Mouse (Mus musculus) spleen, postnatal 10 days (tissue): ENCODE results near the gene Chrm1.
"Not testable (repeated sequence)": the region's sequence is repeated elsewhere in the genome, so short reads cannot be mapped to it uniquely, and the experiment has no call there.

Experiments
- DNase-seq, 2 experiments: peaks; one replicate each; pipeline ENCODE4 v3.0.0; 2021 to 2022; ENCODE audit warnings: low spot score in 2 of 2

Gene Chrm1

GRCm38 (mm10) chr19:8716767-8717475, 53.3 kb downstream of the Chrm1 start:
- no peak for DNase-seq

- DNase-seq, result peak; percentile 79 to 87
These were observed 54.8 kb downstream of the Chrm1 start for GRCm38 (mm10) chr19:8718357-8718756.

- peak in 1 of 2 experiments; percentile 40 for DNase-seq
These were observed 55.4 kb downstream of the Chrm1 start for GRCm38 (mm10) chr19:8719037-8719436.

- no peak for DNase-seq
These were observed 57.8 kb downstream of the Chrm1 start for GRCm38 (mm10) chr19:8721378-8721777.

- DNase-seq, result no peak
These were observed 58.4 kb downstream of the Chrm1 start for GRCm38 (mm10) chr19:8722021-8722420.

- no peak for DNase-seq
These were observed 58.9 kb downstream of the Chrm1 start for GRCm38 (mm10) chr19:8722559-8722906.

- peak; percentile 88 to 96 for DNase-seq
These were observed 59.5 kb downstream of the Chrm1 start, which contains the start of gene Slc3a2 for GRCm38 (mm10) chr19:8722907-8723573. Gene Slc3a2 (minus strand): TSS chr19:8723369.

- peak in 1 of 2 experiments; percentile 30 for DNase-seq
These were observed 60.2 kb downstream of the Chrm1 start for GRCm38 (mm10) chr19:8723574-8724346.

- no peak for DNase-seq
These were observed 60.8 kb downstream of the Chrm1 start for GRCm38 (mm10) chr19:8724392-8724791.

GRCm38 (mm10) chr19:8725081-8725613, 61.6 kb downstream of the Chrm1 start:
- DNase-seq, result no peak

- no peak for DNase-seq
These were observed 63.2 kb downstream of the Chrm1 start for GRCm38 (mm10) chr19:8726609-8727390.

GRCm38 (mm10) chr19:8727495-8728114, 64.0 kb downstream of the Chrm1 start:
- no peak for DNase-seq

- not testable (repeated sequence) for DNase-seq
These were observed 64.9 kb downstream of the Chrm1 start for GRCm38 (mm10) chr19:8728335-8729099.
